In genomic region chr17:49247215-49247614, GRCm38 (mm10) we compare ENCODE assay signal across 17 mouse cellular contexts.
DNase-seq lines count a peak whose midpoint lies in the region; ATAC-seq lines count a peak whose summit lies in the region.
"Had no signal": no experiment of that assay in that cellular context is flagged by ENCODE, and none has a peak within 500 bp of the region (broad histone marks: within the 10 kb centered on the region; RNA-seq: fewer than 3 reads in every experiment).

No protein-coding gene starts in this region.

- H3K27ac ChIP-seq in forebrain, embryonic 13.5 days = no peak overlapping the region
- H3K27ac ChIP-seq in forebrain, embryonic 12.5 days = no peak overlapping the region
- H3K27ac ChIP-seq in limb, embryonic 10.5 days = peak overlapping the region; percentile 67; the same call in 1 of the 2 replicates
- H3K27ac ChIP-seq in neural tube, embryonic 14.5 days (ENCODE audit: low read depth, low read length) = peak overlapping the region; percentile 48; the same call in 1 of the 2 replicates
- H3K27ac ChIP-seq: heart, embryonic 13.5 days; liver, embryonic 12.5 days had no signal

- H3K9ac ChIP-seq in forebrain, embryonic 13.5 days = 0 out of 2 replicates have a peak overlapping the region, but pooled peaks have one; percentile 21
- H3K9ac ChIP-seq in forebrain, embryonic 12.5 days = no peak overlapping the region
- no peak overlapping the region for H3K9ac ChIP-seq in neural tube, embryonic 14.5 days (replicated peaks; ENCODE audit: low read depth, low read length)
- H3K9ac ChIP-seq: heart, embryonic 13.5 days; liver, embryonic 12.5 days had no signal

- peaks cover 41% of the 10 kb centered on the region for H3K4me1 ChIP-seq in forebrain, embryonic 13.5 days
- peaks cover 32% of the 10 kb centered on the region for H3K4me1 ChIP-seq in forebrain, embryonic 12.5 days
- H3K4me1 ChIP-seq in limb, embryonic 10.5 days = peaks cover 57% of the 10 kb centered on the region
- H3K4me1 ChIP-seq in neural tube, embryonic 14.5 days (ENCODE audit: control insufficient read depth, insufficient read depth, low read length) = peaks cover 14% of the 10 kb centered on the region; the same call in 1 of the 2 replicates
- H3K4me1 ChIP-seq: liver, embryonic 12.5 days had no signal

- peak overlapping the region; percentile 11 for H3K4me2 ChIP-seq in forebrain, embryonic 13.5 days
- no peak overlapping the region; the same call in 1 of the 2 replicates for H3K4me2 ChIP-seq in forebrain, embryonic 12.5 days
- H3K4me2 ChIP-seq in neural tube, embryonic 14.5 days (ENCODE audit: low read depth, low read length) = peak overlapping the region; percentile 24; the same call in 1 of the 2 replicates
- H3K4me2 ChIP-seq: heart, embryonic 13.5 days; liver, embryonic 12.5 days had no signal

- no peak for ATAC-seq in forebrain, embryonic 13.5 days
- no peak for ATAC-seq in forebrain, embryonic 12.5 days (ENCODE audit: low FRiP score)
- peak; percentile 32; the same call in 1 of the 2 replicates for ATAC-seq in neural tube, embryonic 14.5 days (ENCODE audit: low read depth)
- ATAC-seq: liver, embryonic 12.5 days had no signal

- H3K9me3 ChIP-seq in forebrain, embryonic 13.5 days (replicated peaks) = no peaks in the 10 kb centered on the region
- H3K9me3 ChIP-seq in forebrain, embryonic 12.5 days = no peaks in the 10 kb centered on the region
- no peaks in the 10 kb centered on the region for H3K9me3 ChIP-seq in limb, embryonic 10.5 days (replicated peaks)
- no peaks in the 10 kb centered on the region for H3K9me3 ChIP-seq in neural tube, embryonic 14.5 days (ENCODE audit: control insufficient read depth, low read length)
- H3K9me3 ChIP-seq: heart, embryonic 13.5 days; liver, embryonic 12.5 days had no signal

- no peak overlapping the region for H3K4me3 ChIP-seq in forebrain, embryonic 13.5 days
- H3K4me3 ChIP-seq in forebrain, embryonic 12.5 days (replicated peaks) = no peak overlapping the region
- H3K4me3 ChIP-seq in limb, embryonic 10.5 days = no peak overlapping the region
- H3K4me3 ChIP-seq in neural tube, embryonic 14.5 days (ENCODE audit: low read depth, low read length) = no peak overlapping the region
- H3K4me3 ChIP-seq: erythroblast, embryonic 14.5 days; heart, embryonic 13.5 days; liver, embryonic 12.5 days had no signal

- H3K27me3 ChIP-seq in forebrain, embryonic 13.5 days = no peaks in the 10 kb centered on the region
- no peaks in the 10 kb centered on the region; the same call in 1 of the 2 replicates for H3K27me3 ChIP-seq in forebrain, embryonic 12.5 days
- H3K27me3 ChIP-seq in limb, embryonic 10.5 days (ENCODE audit: low read depth, poor library complexity, severe bottlenecking) = no peaks in the 10 kb centered on the region
- H3K27me3 ChIP-seq in neural tube, embryonic 14.5 days (ENCODE audit: control insufficient read depth, insufficient read depth, low read length) = no peaks in the 10 kb centered on the region
- H3K27me3 ChIP-seq: liver, embryonic 12.5 days had no signal

- DNase-seq in kidney, postnatal 14 days = peak; percentile 34
- DNase-seq in kidney, adult 18-20 months = no peak
- peak; percentile 40 for DNase-seq in limb, embryonic 10.5 days (ENCODE audit: low spot score)
- no peak for DNase-seq in layer of hippocampus, adult 8-10 months (ENCODE audit: low spot score in 2 of 2)
- no peak for DNase-seq in spleen, adult 12 weeks (ENCODE audit: low spot score)
- DNase-seq: cerebellum, adult 9-11 months; gastrocnemius, postnatal 25 days; kidney, adult 8-10 months; lung, postnatal 14 days; spleen, adult 18-20 months had no signal

- 43% methylated on average over 17 of the region's 17 CpGs for WGBS in forebrain, embryonic 13.5 days
- 47% methylated on average over 17 of the region's 17 CpGs for WGBS in forebrain, embryonic 12.5 days
- WGBS in limb, embryonic 10.5 days = 52% methylated on average over 17 of the region's 17 CpGs
- WGBS in neural tube, embryonic 14.5 days = 26% methylated on average over 17 of the region's 17 CpGs

- H3K36me3 ChIP-seq in forebrain, embryonic 13.5 days (ENCODE audit: poor library complexity, severe bottlenecking) = no peaks in the 10 kb centered on the region
- no peaks in the 10 kb centered on the region for H3K36me3 ChIP-seq in forebrain, embryonic 12.5 days (replicated peaks)
- no peaks in the 10 kb centered on the region for H3K36me3 ChIP-seq in limb, embryonic 10.5 days
- no peaks in the 10 kb centered on the region for H3K36me3 ChIP-seq in neural tube, embryonic 14.5 days (ENCODE audit: control insufficient read depth, insufficient read depth, low read length)
- H3K36me3 ChIP-seq: G1E; heart, embryonic 13.5 days; liver, embryonic 12.5 days had no signal

Comparison
In these comparisons a context has a peak if more than half of its experiments do, and no peak if none do; other contexts are left out.
1. DNase-seq: peak in kidney, postnatal 14 days (single experiment) and limb, embryonic 10.5 days (single experiment); none in kidney, adult 18-20 months (single experiment), layer of hippocampus, adult 8-10 months (0 of 2) and spleen, adult 12 weeks (single experiment).
2. H3K27ac ChIP-seq: peak in limb, embryonic 10.5 days (single experiment) and neural tube, embryonic 14.5 days (single experiment); none in forebrain, embryonic 13.5 days (single experiment) and forebrain, embryonic 12.5 days (single experiment).